Mouse (Mus musculus) cortical plate, adult 2 months (tissue): ENCODE data around the gene Slc5a9.

Experiments
- CTCF ChIP-seq: fragments of 200-500 bp; IDR thresholded peaks from 2 replicates; pipeline ENCODE4 v1.5.1; 2011; ENCODE audit warnings: mild to moderate bottlenecking, control low read depth, low read length; ENCODE audit not compliant: insufficient read depth; ENCODE audit errors: extremely low read depth
- POLR2A ChIP-seq: fragments of 200-500 bp; IDR thresholded peaks from 2 replicates; pipeline ENCODE4 v1.6.1; 2011; ENCODE audit warnings: mild to moderate bottlenecking, low read length, control low read depth; ENCODE audit not compliant: insufficient read depth; ENCODE audit errors: extremely low read depth

DNA sequence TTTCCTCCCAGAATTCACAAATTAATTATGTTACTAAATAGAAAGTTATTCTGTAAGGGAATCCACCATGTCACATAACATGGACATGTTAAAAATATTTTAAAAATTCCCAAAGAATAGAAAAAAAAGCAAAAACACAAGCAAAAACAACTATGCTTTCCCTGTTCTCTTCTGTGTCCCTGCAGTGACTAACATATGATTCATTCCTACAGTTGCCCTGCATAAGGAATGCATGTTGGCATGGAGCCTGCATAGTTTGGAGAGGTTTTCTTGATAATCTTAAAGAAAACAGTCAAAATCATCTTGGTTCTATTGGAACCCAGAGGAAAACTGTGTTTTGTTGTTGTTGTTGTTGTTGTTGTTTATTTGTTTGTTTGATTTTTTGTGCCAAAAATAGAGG, 50.1 kb downstream of the Slc5a9 start:
- no peak for TF ChIP-seq CTCF
- no peak for TF ChIP-seq POLR2A
